Mouse (Mus musculus) ES-Bruce4 (cell line): ENCODE data around the gene Abhd4.

ENCODE experiments used
- EP300 ChIP-seq: IDR thresholded peaks from 2 replicates; pipeline ENCODE4 v1.6.1; 2011; ENCODE audit warnings: low read depth, low read length; ENCODE audit not compliant: insufficient read depth
- POLR2A ChIP-seq: IDR thresholded peaks from one replicate; pipeline ENCODE4 v1.8.1; 2011; ENCODE audit warnings: low read length; ENCODE audit not compliant: insufficient read depth

DNA sequence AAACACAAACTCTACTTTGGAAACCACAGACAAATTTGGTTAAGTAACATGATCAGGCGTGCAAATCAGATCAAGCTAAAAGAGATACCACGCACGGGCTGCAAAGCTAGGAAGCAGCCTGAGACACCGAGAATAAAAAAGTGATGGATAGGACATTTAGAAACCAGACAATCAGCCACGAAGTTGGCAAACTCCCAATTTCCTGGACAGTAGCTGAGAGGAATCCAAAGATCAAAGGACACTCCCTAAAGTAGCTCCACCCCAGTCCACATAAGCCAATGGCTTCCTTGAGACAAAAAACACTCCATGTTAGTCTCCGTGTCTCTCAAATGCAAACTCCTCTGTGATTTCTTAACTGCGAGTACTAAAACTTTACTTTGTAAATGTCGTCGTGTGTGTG lies 4.7 kb upstream of the Abhd4 start:
- TF ChIP-seq EP300 = no peak
- no peak for TF ChIP-seq POLR2A
